Mouse (Mus musculus) liver (tissue): Measurements from ENCODE around the gene Vmn1r48.
"Not testable (repeated sequence)": the region's sequence is repeated elsewhere in the genome, so short reads cannot be mapped to it uniquely, and the experiment has no call there.

ENCODE experiments used
- DNase-seq: peaks from one replicate; pipeline ENCODE4 v3.0.0-alpha.2; 2020; ENCODE audit warnings: mixed read lengths

The Vmn1r48 gene

DNA sequence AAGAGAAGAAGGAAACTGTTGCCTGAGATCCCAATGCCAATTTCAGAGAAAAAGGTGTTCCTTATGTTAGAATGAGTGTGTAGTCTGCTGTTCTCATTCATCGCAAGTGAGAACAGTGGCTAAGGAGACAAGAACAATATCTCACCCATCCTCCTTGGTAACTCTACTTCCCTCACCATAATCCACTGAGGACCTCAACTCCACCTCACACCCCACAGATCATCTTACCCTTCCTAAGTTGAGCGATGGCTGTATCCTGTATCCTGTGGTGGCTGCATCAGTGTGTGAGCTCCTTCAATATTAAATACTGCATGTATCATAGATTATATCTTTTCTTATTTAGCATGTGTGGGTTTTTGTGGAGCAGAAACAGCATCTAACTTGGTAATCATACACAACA is at the start of gene Vmn1r48:
Gene Vmn1r48 (minus strand): TSS at position 101 of the 400 bp plus-strand sequence.
- DNase-seq = not testable (repeated sequence)

DNA sequence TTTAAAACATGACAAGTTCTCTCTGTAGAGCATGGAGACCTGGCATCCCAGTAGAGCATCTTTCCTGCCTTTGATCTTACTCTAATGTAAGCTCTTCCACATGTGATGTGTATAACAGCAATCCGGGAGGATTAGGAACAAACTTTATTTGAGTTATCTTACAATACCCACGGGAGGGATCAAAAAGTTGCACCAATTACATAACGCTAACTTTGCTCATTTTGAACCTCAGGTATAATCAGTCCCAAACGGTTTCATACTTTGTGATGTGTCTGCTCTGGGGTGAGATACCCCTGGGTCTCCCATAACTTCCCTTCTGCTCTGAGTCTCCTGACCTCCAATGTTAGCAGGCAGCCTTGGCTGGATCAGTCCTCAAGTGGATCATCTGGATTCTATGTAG is 41.8 kb upstream of the Vmn1r48 start, which contains the start of gene Vmn1r49:
Gene Vmn1r49 (minus strand): TSS at position 101 of the 400 bp plus-strand sequence.
- no peak for DNase-seq

DNA sequence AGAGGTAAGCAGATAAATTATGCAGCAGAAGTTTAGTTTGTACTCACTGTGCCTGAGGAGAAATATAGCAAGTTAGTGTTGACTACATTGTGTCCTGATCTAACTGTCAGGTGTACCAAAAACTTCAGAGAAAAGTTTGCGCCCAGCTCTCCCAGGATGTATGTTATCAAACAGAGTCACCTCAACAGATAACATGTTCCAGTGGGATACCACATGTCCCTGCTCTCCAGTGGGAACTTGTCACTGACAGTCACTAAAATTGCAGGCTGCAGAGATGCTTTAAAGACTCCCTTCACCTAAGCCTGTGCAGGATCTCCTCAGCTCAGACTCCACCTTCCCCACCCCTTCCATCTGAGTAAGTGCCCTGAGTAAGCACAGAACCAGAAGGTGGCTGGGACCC is 20.8 kb downstream of the Vmn1r48 start, which contains the start of gene Vmn1r47:
Gene Vmn1r47 (plus strand): TSS at position 301 of the 400 bp plus-strand sequence.
- not testable (repeated sequence) for DNase-seq

DNA sequence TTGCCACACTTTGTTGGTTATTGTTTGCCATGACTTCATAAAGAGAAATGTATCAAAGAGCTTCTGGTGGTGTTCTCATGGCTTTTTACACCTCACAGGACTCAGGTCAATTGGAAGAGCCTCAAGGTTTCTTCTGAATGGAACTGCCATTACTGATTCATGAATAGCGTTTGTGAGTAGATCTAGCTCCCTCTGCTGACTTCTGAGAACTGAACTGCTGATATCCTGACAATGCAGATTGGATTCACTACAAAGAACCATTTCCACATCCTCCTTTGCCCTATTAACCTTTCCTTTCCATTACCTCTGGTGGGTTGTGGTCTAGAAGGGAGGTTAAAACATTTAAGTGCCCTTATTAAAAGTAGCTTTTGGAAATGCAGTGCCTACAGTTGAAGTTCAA is 50.7 kb downstream of the Vmn1r48 start:
- DNase-seq = no peak
